Mouse (Mus musculus): ENCODE data around the gene Tbx2. TPM values are rescaled to one million over a fixed set of nuclear protein-coding genes. Genes with fewer than 3 reads are reported as not detected.

The Tbx2 gene
- polyA plus RNA-seq, 1 experiment from 2014 or later = 0.79 TPM

DNA sequence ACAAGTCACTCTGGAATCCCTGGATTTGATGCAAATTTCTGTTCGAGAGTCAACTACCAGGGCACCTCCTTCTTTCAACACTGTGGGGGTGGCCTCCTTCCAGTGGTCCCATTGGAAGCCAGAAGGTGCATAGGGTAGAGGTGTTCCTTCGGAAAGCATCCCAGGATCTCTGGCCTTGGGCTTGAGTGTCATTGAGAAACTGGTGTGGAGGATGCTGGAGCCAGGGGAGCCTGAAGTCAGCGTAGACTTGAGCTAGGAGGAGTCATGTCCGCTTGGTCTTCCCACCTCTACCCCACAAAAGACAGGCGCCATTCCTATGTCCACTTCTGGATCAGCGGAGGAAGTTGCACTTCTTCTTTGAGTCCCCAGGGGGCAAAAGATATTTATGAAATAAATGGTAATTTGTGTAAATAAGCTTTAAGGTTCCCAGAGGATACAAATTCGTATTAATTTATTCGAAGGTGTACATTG, 8.9 kb downstream of the Tbx2 start:
- Histone ChIP-seq H3K4me1 (ENCODE audit: control insufficient read depth, insufficient read depth, low read length) (peaks cover 10% of the 10 kb centered on the region; the same call in 1 of the 2 replicates), H3K9me3 (ENCODE audit: control insufficient read depth, low read length) (no peaks in the 10 kb centered on the region), H3K27me3 (ENCODE audit: control insufficient read depth, insufficient read depth, low read length) (peaks cover 91% of the 10 kb centered on the region), H3K36me3 (ENCODE audit: control insufficient read depth, insufficient read depth, low read length) (no peaks in the 10 kb centered on the region), H3K4me2 (no peak overlapping the region; the same call in 1 of the 2 replicates), H3K9ac (ENCODE audit: low read length) (no peak overlapping the region), H3K4me3 (ENCODE audit: low read depth, low read length) (no peak overlapping the region), H3K27ac (ENCODE audit: low read depth, low read length) (no peak overlapping the region)
- DNase-seq (ENCODE audit: low spot score, missing footprints) (peak; percentile 94), ATAC-seq (ENCODE audit: low FRiP score) (no peak)
- WGBS = 6% methylated on average over 8 of the region's 8 CpGs

- H3K4me3 ChIP-seq (ENCODE audit: low read depth, low read length) = peak overlapping the region; percentile 22
- peak; percentile 98 for DNase-seq (ENCODE audit: low spot score, missing footprints)
- peak; percentile 72 for ATAC-seq (ENCODE audit: low FRiP score)
- peak overlapping the region; percentile 47 for H3K4me2 ChIP-seq
- no peaks in the 10 kb centered on the region for H3K36me3 ChIP-seq (ENCODE audit: control insufficient read depth, insufficient read depth, low read length)
- H3K27ac ChIP-seq (ENCODE audit: low read depth, low read length) = no peak overlapping the region
- under 1% methylated on average over 32 of the region's 32 CpGs for WGBS
- peaks cover 83% of the 10 kb centered on the region for H3K27me3 ChIP-seq (ENCODE audit: control insufficient read depth, insufficient read depth, low read length)
- no peaks in the 10 kb centered on the region for H3K9me3 ChIP-seq (ENCODE audit: control insufficient read depth, low read length)
- H3K9ac ChIP-seq (ENCODE audit: low read length) = 0 out of 2 replicates have a peak overlapping the region, but pooled peaks have one; percentile 33
- peaks cover 10% of the 10 kb centered on the region; the same call in 1 of the 2 replicates for H3K4me1 ChIP-seq (ENCODE audit: control insufficient read depth, insufficient read depth, low read length)
These were observed 9.6 kb downstream of the Tbx2 start for GRCm38 (mm10) chr11:85841980-85842379.

- H3K9ac ChIP-seq (ENCODE audit: low read length) = peak overlapping the region; percentile 48; the same call in 1 of the 2 replicates
These were observed 10.4 kb downstream of the Tbx2 start for GRCm38 (mm10) chr11:85842596-85843346.

GRCm38 (mm10) chr11:85843347-85843692, 11.0 kb downstream of the Tbx2 start:
- ATAC-seq (ENCODE audit: low FRiP score) = peak; percentile 47

More at GRCm38 (mm10) chr11:85842596-85843346, 10.4 kb downstream of the Tbx2 start:
- ATAC-seq (ENCODE audit: low FRiP score) = no peak
- no peaks in the 10 kb centered on the region for H3K36me3 ChIP-seq (ENCODE audit: control insufficient read depth, insufficient read depth, low read length)
- H3K4me1 ChIP-seq (ENCODE audit: control insufficient read depth, insufficient read depth, low read length) = peaks cover 10% of the 10 kb centered on the region; the same call in 1 of the 2 replicates
- peaks cover 75% of the 10 kb centered on the region for H3K27me3 ChIP-seq (ENCODE audit: control insufficient read depth, insufficient read depth, low read length)
- no peaks in the 10 kb centered on the region for H3K9me3 ChIP-seq (ENCODE audit: control insufficient read depth, low read length)
- 3% methylated on average over 24 of the region's 24 CpGs for WGBS
- H3K4me3 ChIP-seq (ENCODE audit: low read depth, low read length) = no peak overlapping the region; the same call in 1 of the 2 replicates
- no peak overlapping the region for H3K27ac ChIP-seq (ENCODE audit: low read depth, low read length)
- DNase-seq (ENCODE audit: low spot score, missing footprints) = peak; percentile 94
- H3K4me2 ChIP-seq = peak overlapping the region; percentile 82

DNA sequence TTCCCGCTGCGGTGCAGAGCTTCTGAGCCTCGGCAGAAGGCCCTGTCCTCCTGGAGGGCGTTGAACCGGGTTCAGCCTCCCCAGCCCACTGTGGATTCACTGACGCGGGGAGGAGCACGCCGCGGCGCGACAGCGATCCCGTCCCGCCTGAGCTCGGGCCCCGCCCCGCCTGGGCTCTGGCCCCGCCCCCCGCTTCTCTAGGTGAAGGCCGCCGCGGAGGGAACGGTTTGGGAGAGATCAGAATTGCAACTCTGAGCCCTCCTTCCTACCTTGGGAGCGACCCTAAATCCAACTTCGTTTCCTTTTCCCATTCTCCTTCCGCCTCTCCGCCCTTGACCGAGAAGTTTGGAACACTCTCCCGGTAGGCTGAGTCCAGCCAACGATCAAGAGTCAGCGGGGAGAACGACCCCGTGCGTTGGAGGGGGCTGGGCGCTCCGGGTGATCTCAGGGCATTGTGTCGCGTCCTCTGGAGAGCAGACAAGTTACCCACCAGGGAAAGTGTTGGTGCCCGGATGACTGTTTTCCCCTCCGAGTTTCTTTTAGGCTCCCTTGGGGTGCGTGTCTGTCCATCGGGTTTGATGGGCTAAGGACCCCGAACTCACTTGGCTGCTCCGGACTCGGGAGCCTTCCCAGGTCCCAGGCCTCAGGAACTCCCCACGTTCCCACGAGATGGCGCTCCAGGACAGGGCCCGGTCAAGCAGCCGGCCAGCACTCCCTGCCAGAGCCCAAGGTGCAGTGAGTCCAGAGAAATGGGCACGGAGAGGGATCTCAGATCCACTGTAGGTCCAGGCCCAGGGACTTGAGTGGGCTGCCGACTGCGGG, 12.0 kb downstream of the Tbx2 start:
- H3K27ac ChIP-seq (ENCODE audit: low read depth, low read length) = no peak overlapping the region
- peaks cover 65% of the 10 kb centered on the region for H3K27me3 ChIP-seq (ENCODE audit: control insufficient read depth, insufficient read depth, low read length)
- DNase-seq (ENCODE audit: low spot score, missing footprints) (peak; percentile 98), ATAC-seq (ENCODE audit: low FRiP score) (peak; percentile 62)
- H3K36me3 ChIP-seq (ENCODE audit: control insufficient read depth, insufficient read depth, low read length) = no peaks in the 10 kb centered on the region
- H3K4me2 ChIP-seq = peak overlapping the region; percentile 82
- H3K9me3 ChIP-seq (ENCODE audit: control insufficient read depth, low read length) = no peaks in the 10 kb centered on the region
- peak overlapping the region; percentile 46 for H3K4me3 ChIP-seq (ENCODE audit: low read depth, low read length)
- H3K4me1 ChIP-seq (ENCODE audit: control insufficient read depth, insufficient read depth, low read length) = peaks cover 10% of the 10 kb centered on the region; the same call in 1 of the 2 replicates
- WGBS = under 1% methylated on average over 53 of the region's 54 CpGs
- peak overlapping the region; percentile 48; the same call in 1 of the 2 replicates for H3K9ac ChIP-seq (ENCODE audit: low read length)

More at GRCm38 (mm10) chr11:85843347-85843692, 11.0 kb downstream of the Tbx2 start:
- H3K4me3 ChIP-seq (ENCODE audit: low read depth, low read length) = peak overlapping the region; percentile 46
- no peaks in the 10 kb centered on the region for H3K36me3 ChIP-seq (ENCODE audit: control insufficient read depth, insufficient read depth, low read length)
- WGBS = 0% methylated on average over 18 of the region's 18 CpGs
- peak overlapping the region; percentile 82 for H3K4me2 ChIP-seq
- peak overlapping the region; percentile 48 for H3K9ac ChIP-seq (ENCODE audit: low read length)
- no peaks in the 10 kb centered on the region for H3K9me3 ChIP-seq (ENCODE audit: control insufficient read depth, low read length)
- no peak overlapping the region for H3K27ac ChIP-seq (ENCODE audit: low read depth, low read length)
- peaks cover 72% of the 10 kb centered on the region for H3K27me3 ChIP-seq (ENCODE audit: control insufficient read depth, insufficient read depth, low read length)
- H3K4me1 ChIP-seq (ENCODE audit: control insufficient read depth, insufficient read depth, low read length) = peaks cover 10% of the 10 kb centered on the region; the same call in 1 of the 2 replicates
- peak; percentile 98 for DNase-seq (ENCODE audit: low spot score, missing footprints)

GRCm38 (mm10) chr11:85844971-85845370, 12.6 kb downstream of the Tbx2 start:
- 32% methylated on average over 5 of the region's 5 CpGs for WGBS

GRCm38 (mm10) chr11:85845921-85846320, 13.6 kb downstream of the Tbx2 start:
- ATAC-seq (ENCODE audit: low FRiP score) (no peak), DNase-seq (ENCODE audit: low spot score, missing footprints) (no peak)
- H3K9me3 ChIP-seq (ENCODE audit: control insufficient read depth, low read length) = no peaks in the 10 kb centered on the region
- WGBS = 47% methylated on average over 5 of the region's 5 CpGs
- no peak overlapping the region for H3K4me3 ChIP-seq (ENCODE audit: low read depth, low read length)
- no peak overlapping the region for H3K27ac ChIP-seq (ENCODE audit: low read depth, low read length)
- no peaks in the 10 kb centered on the region for H3K36me3 ChIP-seq (ENCODE audit: control insufficient read depth, insufficient read depth, low read length)
- H3K4me2 ChIP-seq = no peak overlapping the region
- peaks cover 7% of the 10 kb centered on the region; the same call in 1 of the 2 replicates for H3K4me1 ChIP-seq (ENCODE audit: control insufficient read depth, insufficient read depth, low read length)
- H3K27me3 ChIP-seq (ENCODE audit: control insufficient read depth, insufficient read depth, low read length) = peaks cover 49% of the 10 kb centered on the region
- H3K9ac ChIP-seq (ENCODE audit: low read length) = no peak overlapping the region

More at GRCm38 (mm10) chr11:85844971-85845370, 12.6 kb downstream of the Tbx2 start:
- H3K4me2 ChIP-seq = peak overlapping the region; percentile 82; the same call in 1 of the 2 replicates
- H3K27ac ChIP-seq (ENCODE audit: low read depth, low read length) = no peak overlapping the region
- ATAC-seq (ENCODE audit: low FRiP score) = no peak
- no peak for DNase-seq (ENCODE audit: low spot score, missing footprints)
- peaks cover 10% of the 10 kb centered on the region; the same call in 1 of the 2 replicates for H3K4me1 ChIP-seq (ENCODE audit: control insufficient read depth, insufficient read depth, low read length)
- no peaks in the 10 kb centered on the region for H3K36me3 ChIP-seq (ENCODE audit: control insufficient read depth, insufficient read depth, low read length)
- H3K4me3 ChIP-seq (ENCODE audit: low read depth, low read length) = no peak overlapping the region
- no peak overlapping the region for H3K9ac ChIP-seq (ENCODE audit: low read length)
- no peaks in the 10 kb centered on the region for H3K9me3 ChIP-seq (ENCODE audit: control insufficient read depth, low read length)
- peaks cover 59% of the 10 kb centered on the region for H3K27me3 ChIP-seq (ENCODE audit: control insufficient read depth, insufficient read depth, low read length)

- peaks cover 7% of the 10 kb centered on the region; the same call in 1 of the 2 replicates for H3K4me1 ChIP-seq (ENCODE audit: control insufficient read depth, insufficient read depth, low read length)
- no peaks in the 10 kb centered on the region for H3K9me3 ChIP-seq (ENCODE audit: control insufficient read depth, low read length)
- no peak overlapping the region for H3K27ac ChIP-seq (ENCODE audit: low read depth, low read length)
- H3K36me3 ChIP-seq (ENCODE audit: control insufficient read depth, insufficient read depth, low read length) = no peaks in the 10 kb centered on the region
- H3K27me3 ChIP-seq (ENCODE audit: control insufficient read depth, insufficient read depth, low read length) = peaks cover 43% of the 10 kb centered on the region
- DNase-seq (ENCODE audit: low spot score, missing footprints) (no peak), ATAC-seq (ENCODE audit: low FRiP score) (no peak)
- WGBS = 60% methylated on average over 4 of the region's 4 CpGs
- H3K4me2 ChIP-seq = no peak overlapping the region
- no peak overlapping the region for H3K9ac ChIP-seq (ENCODE audit: low read length)
- H3K4me3 ChIP-seq (ENCODE audit: low read depth, low read length) = no peak overlapping the region
These were observed 14.2 kb downstream of the Tbx2 start for GRCm38 (mm10) chr11:85846509-85846908.
